Mouse (Mus musculus): ENCODE measurements around the gene Foxg1.

Gene Foxg1

DNA sequence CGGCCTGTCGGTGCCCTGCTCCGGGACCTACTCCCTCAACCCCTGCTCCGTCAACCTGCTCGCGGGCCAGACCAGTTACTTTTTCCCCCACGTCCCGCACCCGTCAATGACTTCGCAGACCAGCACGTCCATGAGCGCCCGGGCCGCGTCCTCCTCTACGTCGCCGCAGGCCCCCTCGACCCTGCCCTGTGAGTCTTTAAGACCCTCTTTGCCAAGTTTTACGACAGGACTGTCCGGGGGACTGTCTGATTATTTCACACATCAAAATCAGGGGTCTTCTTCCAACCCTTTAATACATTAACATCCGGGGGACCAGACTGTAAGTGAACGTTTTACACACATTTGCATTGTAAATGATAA is 3.2 kb downstream of the Foxg1 start:
- DNase-seq (ENCODE audit: low read depth): no peak

DNA sequence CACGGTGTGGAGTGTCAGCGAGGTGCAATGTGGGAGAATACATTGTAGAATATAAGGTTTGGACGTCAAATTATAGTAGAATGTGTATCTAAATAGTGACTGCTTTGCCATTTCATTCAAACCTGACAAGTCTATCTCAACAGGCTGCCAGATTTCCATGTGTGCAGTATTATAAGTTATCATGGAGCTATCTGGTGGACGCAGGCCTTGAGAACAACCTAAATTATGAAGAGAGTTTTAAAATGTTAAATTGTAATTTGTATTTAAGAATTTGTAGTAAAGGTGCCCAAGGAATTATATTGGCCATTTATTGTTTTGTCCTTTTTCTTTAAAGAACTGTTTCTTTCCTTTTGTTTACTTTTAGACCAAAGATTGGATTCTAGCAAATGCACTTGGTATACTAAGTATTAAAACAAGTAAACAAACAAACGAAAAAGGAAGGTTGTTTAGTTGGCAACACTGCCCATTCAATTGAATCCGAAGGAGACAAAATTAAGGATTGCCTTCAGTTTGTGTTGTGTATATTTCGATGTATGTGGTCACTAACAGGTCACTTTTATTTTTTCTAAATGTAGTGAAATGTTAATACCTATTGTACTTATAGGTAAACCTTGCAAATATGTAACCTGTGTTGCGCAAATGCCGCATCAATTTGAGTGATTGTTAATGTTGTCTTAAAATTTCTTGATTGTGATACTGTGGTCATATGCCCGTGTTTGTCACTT is 3.8 kb downstream of the Foxg1 start:
- DNase-seq (ENCODE audit: low read depth): no peak

DNA sequence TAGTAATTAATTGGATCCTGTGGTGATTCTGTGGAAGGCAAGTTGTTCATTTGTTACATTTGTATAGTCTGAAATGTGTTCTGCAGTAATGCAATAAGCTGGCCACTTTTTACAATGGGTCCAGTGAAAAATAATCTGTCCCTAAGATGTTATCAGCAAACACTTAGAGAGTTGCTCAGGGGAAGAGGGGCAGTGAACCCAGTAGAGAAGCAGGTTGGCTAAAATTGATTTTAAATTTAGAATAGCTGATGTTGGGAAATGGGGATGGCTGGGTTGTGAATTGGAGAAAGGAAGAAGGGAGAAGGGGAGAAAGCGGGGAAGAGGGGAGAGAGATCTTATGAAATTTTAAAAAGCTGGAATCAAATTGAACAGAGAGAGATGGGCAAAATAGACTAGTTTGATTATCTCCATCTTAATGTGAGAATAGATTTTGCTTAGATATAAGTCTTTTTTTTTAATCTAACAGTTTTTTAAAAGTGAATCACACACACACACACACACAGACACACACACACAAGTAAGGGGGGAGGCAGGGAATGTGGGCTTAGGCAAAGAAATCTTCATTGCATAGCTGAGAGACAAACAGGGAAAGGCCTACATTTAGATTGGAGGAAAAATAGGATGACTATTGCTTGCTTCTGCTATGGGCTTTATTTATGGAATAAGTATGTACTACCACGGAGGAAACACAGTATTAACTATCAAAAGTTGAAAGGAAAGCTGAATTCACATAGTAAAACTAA is 5.6 kb downstream of the Foxg1 start:
- DNase-seq (ENCODE audit: low read depth): no peak

DNA sequence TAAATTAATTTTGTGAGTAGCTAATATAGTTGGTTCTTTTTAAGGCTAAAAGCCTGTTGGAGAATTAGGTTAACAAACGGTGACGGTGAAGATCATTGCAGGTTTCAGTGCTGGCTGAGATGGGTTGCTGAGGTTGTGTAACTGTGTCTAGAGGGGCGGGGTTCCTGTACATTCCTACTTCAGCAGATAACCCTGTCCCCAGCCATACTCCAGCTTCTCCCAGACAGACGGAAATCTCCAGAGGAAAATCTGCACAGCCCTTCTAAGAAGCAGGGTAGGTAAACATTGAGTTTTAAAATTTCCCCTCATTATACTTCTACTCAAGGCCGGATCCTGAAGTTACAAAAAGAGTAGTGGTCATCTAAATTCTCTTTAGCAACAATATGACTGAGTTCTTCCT is 7.2 kb downstream of the Foxg1 start:
- no peak for DNase-seq (ENCODE audit: low read depth)

DNA sequence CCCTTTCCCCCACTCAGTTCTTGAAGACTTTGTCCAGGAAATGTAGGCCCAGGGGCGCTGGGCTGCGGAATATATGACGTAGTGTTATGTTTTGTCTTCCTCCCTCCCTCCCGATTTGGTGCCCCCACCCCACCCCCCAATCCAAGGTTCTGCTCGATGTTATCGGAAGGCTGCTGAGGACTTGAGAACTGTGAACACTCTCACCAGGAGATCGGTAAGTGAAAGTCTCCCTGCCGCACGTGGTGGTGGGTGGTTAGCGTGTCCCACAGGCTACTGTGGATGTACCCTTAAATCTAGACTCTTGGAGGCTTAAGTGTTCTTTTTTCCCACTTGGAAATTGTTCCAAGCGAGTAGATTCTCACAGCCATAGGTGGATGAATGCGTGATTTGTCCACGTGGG is 7.8 kb downstream of the Foxg1 start:
- no peak for DNase-seq (ENCODE audit: low read depth)

DNA sequence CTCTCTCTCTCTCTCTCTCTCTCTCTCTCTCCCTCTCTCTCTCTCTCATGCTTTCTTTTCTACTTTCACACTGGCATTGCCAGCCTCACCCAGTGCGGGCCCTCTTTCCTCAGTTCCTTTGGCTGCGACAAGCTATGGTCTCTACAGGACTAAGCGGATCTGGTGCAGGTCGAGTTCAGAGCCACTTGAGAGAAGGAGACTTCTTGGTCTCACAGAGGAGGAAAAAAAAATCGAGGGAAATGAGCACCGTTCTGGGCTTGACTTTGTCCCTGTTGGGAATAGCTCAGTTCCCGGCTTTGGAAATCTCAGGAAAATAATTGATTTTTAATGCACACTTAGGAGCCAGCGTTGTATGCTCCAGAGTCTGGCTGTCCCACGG is 8.5 kb downstream of the Foxg1 start:
- no peak for DNase-seq (ENCODE audit: low read depth)

DNA sequence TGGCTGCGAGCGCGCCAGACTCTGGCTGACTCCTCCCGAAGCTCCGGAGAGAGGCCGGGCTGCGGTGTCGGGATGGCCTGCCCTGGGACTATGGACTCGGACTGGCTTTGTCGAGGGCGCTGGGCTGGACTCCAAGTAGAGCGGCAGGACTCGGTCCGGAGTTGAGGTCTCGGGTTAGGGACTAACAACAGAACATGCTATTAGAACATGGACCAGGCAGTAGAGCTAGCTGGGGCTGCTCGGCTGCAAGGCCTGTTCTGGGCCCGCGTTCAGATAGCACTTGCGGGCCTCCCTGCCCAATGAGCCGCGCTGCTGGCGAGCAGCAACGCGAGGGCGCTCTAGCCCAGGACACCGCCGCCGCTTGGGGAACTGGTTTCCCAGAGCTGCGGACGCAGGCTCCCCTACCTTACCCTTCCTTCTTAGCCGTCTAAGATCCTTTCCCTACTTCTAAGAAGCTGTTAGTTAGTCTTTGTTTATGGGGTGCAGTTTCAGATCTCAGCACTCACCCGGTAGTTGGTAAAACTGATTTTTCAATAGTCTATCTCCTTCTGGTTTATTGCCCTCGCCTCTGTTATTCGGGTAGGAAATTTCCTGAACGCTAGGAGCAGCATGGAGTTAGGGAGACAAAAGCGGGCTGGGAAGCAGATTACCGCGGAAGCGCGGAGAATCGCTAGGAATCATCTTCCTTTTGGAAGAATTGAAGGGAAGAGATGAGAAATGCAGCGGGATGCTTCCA is 9.0 kb downstream of the Foxg1 start:
- DNase-seq (ENCODE audit: low read depth): no peak

DNA sequence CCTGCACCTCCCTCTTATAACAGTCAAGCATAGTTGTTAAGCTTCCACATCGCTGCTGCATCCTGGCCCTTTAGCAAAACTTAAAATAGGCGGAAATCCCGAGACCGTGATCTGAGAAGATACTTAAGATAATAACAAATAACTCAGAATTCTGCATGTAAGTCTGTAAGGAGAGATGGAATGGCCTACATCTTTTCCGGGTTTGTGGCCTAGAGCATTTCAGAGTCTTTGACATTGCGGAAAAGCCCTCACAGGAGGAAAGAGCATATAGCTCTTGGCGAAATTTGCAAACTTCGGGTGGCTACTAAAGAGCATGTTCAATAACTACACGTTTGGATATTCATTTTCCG is 9.6 kb downstream of the Foxg1 start:
- DNase-seq (ENCODE audit: low read depth): no peak

DNA sequence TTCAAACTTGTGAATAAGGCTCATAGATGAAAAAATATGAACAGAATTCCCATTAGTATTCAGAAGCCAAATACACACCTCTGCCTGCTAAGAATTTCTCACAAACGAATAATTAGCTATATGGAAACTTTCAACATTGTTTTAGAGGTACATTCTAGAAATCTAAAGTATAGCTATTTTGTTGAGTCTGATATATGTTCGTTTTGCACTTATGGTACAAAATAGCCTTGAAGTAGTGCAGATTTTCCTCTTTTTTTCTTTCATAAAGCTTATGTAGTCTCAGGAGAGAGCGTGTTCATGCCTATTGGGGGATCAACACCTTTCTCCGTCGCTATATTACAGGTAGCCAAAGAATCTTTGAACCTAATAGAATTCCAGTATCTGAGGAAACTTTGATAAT is 10.4 kb downstream of the Foxg1 start:
- no peak for DNase-seq (ENCODE audit: low read depth)

DNA sequence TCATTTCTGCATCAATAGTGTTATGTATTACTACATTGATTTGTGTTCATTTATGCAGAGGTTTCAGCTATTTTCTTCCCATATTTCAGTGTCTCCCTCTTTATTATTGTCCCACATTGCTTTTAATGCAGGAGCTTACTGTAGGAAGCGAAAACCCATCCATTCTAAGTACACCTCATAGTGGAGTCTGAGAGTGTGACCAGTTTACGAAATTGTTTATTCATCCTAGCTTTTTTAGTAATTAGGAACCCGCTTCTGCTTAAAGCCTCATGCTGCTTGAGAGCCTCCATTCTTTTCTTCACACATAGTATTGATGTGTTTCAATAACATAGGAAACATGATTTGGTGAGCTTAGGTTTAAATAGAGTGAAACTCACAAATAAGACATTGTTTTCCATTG is 11.2 kb downstream of the Foxg1 start:
- DNase-seq (ENCODE audit: low read depth): no peak

DNA sequence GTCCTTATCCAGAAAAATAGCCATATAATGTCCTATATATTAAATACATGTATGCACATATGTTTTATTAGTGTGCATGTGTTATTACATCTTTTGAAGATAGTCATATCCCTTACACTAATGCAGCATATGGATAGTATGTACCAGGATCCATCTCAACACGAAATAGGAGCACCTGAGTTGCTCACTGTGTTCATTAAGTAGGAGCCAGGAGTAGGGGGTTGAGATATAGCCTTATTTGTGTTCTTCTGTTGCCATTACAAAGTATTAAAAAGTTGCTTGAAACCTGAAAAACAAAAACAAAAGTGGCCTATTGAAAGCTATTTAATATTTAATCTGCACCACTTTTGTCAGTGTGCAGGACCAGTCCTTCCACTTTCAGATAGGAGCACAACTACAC is 11.7 kb downstream of the Foxg1 start:
- no peak for DNase-seq (ENCODE audit: low read depth)

DNA sequence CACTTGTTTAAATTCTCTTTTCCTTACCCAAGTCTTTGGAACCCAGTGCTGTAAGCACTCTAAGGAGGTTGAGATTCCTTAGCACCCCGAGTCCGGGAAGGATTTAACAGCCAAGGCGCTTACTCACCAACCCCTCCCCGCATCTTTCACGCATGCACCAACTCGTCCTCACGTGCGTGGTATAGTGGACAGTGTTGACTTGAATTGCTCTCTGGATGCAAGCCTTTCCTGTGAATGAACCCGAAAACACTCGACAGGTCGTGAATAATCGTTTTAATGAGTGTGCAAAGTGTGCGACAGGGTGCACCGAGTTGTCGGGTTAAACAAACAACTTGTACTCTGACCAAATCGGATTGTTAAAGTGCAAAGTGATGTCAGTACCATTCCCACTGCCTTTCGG is 12.4 kb downstream of the Foxg1 start:
- no peak for DNase-seq (ENCODE audit: low read depth)

DNA sequence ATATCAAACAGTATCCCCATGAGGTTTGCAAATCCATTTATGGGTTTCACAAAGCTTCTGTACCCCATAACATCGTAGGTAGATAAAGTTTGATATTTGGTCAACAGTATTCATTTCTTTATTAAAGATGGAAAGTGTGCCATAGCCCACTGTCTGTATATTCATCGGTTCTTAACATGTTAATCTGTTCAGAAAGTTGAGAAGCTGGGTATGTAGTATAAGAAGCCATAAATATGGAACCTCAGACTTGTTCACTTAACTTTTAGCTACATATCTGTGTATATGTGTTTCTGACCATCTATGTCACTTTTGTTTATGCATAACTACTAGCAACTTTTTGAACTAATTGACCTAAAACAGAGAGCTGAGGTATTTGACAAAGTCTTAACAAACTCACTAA is 13.5 kb downstream of the Foxg1 start:
- DNase-seq (ENCODE audit: low read depth): no peak

DNA sequence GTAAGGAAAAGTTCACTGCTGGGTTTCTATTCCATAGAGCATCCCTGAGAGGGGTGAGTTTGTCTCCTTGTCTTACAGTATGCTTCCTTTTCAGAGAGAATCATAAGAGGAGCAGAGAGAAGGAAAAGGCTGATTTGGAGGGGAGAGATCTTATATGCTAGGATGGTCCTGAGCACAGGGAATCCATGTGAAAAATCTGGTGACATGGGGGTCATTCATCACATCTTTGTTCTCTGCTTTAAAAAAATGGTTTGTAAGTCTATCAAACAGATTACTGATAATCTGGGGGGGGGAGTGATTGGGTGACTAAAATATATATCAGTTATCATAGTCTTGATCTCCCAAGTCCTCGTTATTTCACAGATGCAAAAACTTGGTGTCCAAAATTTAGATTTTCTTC is 14.3 kb downstream of the Foxg1 start:
- no peak for DNase-seq (ENCODE audit: low read depth)

DNA sequence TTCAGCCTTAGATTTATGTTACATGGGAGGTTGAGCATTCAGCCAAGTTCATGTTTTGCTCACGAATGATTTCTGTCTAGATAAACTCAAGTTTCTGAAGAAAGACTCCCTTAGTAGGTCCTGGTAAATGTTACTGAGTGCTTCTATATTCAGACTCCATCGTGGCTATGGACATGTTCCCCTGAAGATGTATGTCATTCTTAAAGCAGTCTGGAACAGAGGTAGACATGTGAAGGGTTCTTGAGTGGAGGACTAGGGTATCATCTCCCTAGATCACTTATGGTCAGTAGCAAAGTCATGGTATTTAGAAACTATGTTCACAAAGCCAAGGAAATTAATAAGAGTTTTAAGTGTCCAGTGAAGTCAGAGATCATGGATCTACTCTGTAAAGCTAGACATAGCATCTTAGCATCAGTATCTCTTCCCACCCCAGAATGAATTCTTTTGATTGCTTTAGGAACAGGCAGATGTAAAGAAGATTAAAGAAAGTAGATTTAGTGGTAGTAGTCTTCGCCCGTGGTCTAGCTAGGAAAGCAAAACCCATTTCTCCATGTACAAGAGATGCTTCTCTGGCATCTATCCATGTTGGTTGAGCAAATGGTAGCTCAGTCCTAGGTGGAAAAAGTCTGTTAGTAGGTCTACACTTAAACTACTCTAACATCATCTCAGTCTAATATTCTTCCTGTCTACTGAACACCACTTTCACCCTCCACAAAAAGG is 15.1 kb downstream of the Foxg1 start:
- no peak for DNase-seq (ENCODE audit: low read depth)

DNA sequence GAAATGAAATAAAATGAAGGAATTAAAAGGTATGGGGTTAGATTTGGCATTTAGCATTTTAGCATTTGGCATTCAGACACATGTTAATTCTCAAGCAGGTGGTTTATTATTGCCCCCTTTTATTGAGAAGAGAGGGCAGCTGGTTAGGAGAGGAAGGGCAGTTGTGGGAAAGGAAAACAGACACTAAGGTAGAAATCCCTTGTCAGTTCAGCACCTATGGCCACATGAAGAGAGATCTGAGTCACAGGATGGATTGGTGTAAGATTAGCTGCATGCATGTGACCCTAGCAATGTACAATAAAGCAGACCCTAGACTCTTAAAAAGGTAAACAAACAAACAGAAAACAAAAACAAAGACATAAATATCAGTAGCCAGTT is 15.7 kb downstream of the Foxg1 start:
- no peak for DNase-seq (ENCODE audit: low read depth)

DNA sequence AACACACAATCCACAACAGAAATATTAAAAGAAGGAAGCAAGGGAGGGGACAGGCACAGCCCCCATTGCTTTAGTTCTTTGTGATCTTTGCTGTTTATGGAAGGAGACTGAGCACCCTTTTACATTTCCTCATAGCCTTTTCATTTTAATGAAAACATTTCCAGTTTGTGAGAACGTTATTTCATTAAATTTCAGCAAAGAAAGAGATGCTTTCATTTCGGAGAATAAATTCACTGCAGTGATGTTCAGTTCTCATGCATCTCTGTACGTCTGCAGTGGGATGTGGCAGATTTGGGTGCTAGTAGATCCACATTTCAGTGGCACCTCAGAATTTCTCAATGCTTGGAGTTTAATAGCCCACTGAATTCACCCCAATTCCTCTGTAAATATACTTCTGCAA is 16.2 kb downstream of the Foxg1 start:
- DNase-seq (ENCODE audit: low read depth): no peak

DNA sequence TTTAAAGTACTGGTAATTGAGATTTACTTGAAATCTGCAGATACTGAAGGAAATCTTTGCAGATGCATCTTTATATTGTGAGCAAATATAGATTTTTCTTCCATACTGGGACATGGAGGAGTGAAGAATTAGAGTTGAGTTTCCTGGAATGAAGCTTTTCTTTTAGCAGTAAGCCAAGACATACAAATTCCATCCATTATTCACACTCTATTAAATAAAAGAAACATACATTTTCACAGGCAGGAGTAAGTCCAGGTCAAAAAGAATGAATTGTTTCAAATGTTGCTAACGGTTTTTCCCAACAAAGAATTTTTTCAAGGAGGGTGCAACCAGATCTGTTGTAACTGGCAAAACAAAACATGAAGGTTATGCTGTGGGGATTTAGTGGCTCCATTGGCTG is 17.2 kb downstream of the Foxg1 start:
- DNase-seq (ENCODE audit: low read depth): no peak

DNA sequence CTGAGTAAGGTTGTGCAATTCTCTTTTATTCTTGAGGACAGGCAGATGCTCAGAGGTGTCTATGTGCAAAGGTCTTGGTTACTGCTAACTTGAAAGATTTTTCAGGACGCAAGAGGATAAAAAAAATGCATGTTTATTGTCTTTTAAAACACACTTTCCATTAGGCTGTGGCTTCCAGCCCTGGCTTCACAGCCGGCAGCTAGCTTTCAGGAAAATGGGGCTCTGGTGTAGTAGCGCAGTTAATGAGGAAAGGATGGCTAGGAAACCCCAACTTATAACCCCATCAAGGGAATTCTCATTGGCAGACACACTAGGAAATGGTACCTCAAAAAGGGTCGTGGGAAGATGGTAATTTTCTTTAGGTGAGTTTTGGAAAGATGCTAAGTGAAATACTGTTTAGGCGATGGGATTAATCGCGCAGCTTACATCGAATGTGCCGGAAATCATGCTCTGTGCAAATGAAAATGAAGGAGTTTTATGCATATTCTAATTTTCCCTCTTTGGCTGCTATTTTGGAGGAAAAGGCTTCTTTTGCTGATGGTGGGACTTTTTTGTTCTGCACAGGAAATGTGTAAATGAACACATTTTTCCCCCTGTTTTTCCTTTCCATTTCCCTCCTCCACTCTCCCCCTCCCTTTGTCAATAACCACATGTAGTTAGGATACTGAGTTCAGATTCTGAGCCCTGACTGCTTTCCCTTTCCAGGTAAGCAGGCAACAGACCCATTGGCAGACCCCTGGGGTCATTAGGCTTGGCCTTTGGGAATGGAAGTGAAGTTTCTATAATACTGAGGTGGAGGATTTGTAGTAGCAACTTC is 17.8 kb downstream of the Foxg1 start:
- DNase-seq (ENCODE audit: low read depth): no peak

DNA sequence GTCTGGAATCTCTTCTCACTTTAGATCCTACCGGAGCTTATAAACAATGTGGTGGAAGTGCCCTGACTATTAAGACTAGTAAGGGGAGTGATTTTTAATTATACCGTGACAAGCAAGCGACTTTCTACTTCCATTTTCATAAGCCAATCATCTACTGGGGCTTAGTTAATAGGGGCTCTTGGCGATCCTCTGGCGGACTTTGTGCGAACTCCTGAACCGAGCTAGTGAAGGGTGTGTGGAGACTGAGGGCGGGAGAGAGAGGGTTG is 18.3 kb downstream of the Foxg1 start:
- no peak for DNase-seq (ENCODE audit: low read depth)

DNA sequence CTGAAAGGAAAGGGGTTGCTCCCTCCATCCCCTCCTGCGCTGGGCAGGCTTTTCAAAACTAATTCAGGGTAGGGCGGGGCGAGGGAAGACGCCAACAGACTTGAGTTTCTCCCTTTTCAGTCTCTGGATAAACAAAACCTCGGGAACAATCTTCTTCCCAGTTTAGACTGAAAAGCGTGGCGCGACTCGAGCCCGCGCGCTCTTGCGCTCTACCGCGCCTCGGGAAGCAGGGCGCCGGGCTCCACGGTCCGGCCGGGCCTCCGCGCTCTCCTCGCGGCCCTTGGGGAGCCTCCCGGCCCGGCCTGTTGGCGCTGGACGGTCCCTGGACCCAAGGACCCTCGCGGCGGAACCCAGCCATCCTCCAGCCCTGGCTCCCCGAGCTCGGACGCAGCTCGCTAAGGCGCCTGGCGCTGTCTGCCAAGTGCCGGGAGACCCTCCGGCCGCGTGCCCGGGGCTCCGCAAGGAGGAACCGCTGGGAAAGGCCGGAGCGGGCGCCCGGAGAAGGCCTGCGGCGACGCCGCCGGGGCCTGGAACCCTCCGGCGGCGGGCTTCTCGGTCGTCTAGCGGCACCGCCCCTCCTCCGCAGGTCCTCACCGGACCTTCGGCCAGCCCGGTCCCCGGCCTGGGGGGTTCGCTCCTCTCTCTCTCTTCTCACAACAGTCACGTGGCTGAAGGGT is 18.8 kb downstream of the Foxg1 start:
- no peak for DNase-seq (ENCODE audit: low read depth)

DNA sequence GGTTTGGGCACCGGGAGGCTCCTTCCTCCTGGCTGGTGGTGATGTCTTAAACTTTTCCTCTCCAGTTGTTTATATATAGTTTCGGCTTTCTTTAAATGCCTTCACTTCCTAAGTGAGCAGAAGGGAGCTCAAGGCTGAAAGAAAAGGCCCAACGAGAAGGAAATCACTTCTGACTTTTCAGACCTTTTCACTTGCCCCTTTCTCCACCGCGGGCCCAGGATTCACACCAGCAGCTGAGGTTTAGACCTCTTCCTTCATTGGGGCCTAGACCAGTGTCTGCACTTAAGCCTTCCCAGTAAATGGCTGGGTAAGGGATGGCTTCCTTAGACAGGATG is 19.3 kb downstream of the Foxg1 start:
- no peak for DNase-seq (ENCODE audit: low read depth)

Measured in c-Kit-positive CD71-negative TER-119-negative erythroid progenitor cells, embryonic 14.5 days (primary cell).